Comparison of ENCODE assay signal across 33 mouse cellular contexts in genomic region chr4:43573561-43573960, GRCm38 (mm10). TPM values are rescaled to one million over a fixed set of nuclear protein-coding genes. Genes with fewer than 3 reads are reported as not detected.
"Had no signal": no experiment of that assay in that cellular context is flagged by ENCODE, and none has a peak within 500 bp of the region (broad histone marks: within the 10 kb centered on the region; RNA-seq: fewer than 3 reads in every experiment).

No protein-coding gene starts in this region.

- H3K4me3 ChIP-seq: heart, embryonic 12.5 days; hindbrain, embryonic 13.5 days; hindbrain, embryonic 15.5 days; kidney, embryonic 15.5 days; limb, embryonic 13.5 days; limb, embryonic 15.5 days; liver, embryonic 12.5 days had no signal

- H3K4me2 ChIP-seq: heart, embryonic 12.5 days; hindbrain, embryonic 13.5 days; hindbrain, embryonic 15.5 days; kidney, embryonic 15.5 days; limb, embryonic 13.5 days; limb, embryonic 15.5 days; liver, embryonic 12.5 days had no signal

- H3K9ac ChIP-seq: heart, embryonic 12.5 days; hindbrain, embryonic 13.5 days; hindbrain, embryonic 15.5 days; kidney, embryonic 15.5 days; limb, embryonic 13.5 days; limb, embryonic 15.5 days; liver, embryonic 12.5 days; liver, embryonic 14.5 days had no signal

- DNase-seq: gastrocnemius, postnatal 14 days; heart, postnatal 14 days; heart, postnatal 36 days; kidney, adult 11 months; kidney, adult 2 months; kidney, adult 9 months; kidney, postnatal 14 days; kidney, postnatal 36 days; layer of hippocampus, adult 9-11 months; layer of hippocampus, postnatal 36 days; left cerebral cortex, postnatal 4 days had no signal

- H3K27me3 ChIP-seq: heart, embryonic 12.5 days; hindbrain, embryonic 13.5 days; hindbrain, embryonic 15.5 days; kidney, embryonic 15.5 days; limb, embryonic 13.5 days; limb, embryonic 15.5 days; liver, embryonic 12.5 days had no signal

- ATAC-seq: hindbrain, postnatal 0 days; intestine, embryonic 16.5 days; liver, embryonic 12.5 days had no signal

- H3K9me3 ChIP-seq: heart, embryonic 12.5 days; hindbrain, embryonic 13.5 days; hindbrain, embryonic 15.5 days; kidney, embryonic 15.5 days; limb, embryonic 13.5 days; limb, embryonic 15.5 days; liver, embryonic 12.5 days had no signal

- H3K27ac ChIP-seq: hindbrain, embryonic 13.5 days; hindbrain, embryonic 15.5 days; hindbrain, postnatal 0 days; kidney, embryonic 15.5 days; kidney, postnatal 0 days; limb, embryonic 13.5 days; limb, embryonic 15.5 days; liver, embryonic 12.5 days; liver, embryonic 14.5 days had no signal

RNA-seq across cellular contexts. Expression of gene Msmp, which starts 10.7 kb away (rescaled TPM):
- total RNA-seq: gastrocnemius, adult 8-10 months; heart, postnatal 14 days; hindbrain, postnatal 0 days; layer of hippocampus, adult 18-20 months; layer of hippocampus, adult 8-10 months; layer of hippocampus, postnatal 14 days; layer of hippocampus, postnatal 36 days; left cerebral cortex, adult 18-20 months; left cerebral cortex, postnatal 10 days; left cerebral cortex, postnatal 4 days; liver, adult 2 months had no signal
- polyA plus RNA-seq: heart, embryonic 14.5 days; hindbrain, embryonic 13.5 days; large intestine, adult 2 months; limb, embryonic 11.5 days; liver, adult 2 months; liver, embryonic 12.5 days; liver, embryonic 14.5 days; liver, embryonic 16.5 days had no signal
